Mouse (Mus musculus) brain, embryonic 14.5 days (tissue): ENCODE data around the gene Sox2. TPM values are rescaled to one million over a fixed set of nuclear protein-coding genes. Genes with fewer than 3 reads are reported as not detected.

Experiments used
- DNase-seq: peaks from one replicate; pipeline ENCODE4 v3.0.0-alpha.2; 2011; ENCODE audit warnings: low read depth
- CTCF ChIP-seq: fragments of 200-500 bp; IDR thresholded peaks from 2 replicates; pipeline ENCODE4 v1.5.1; 2012; ENCODE audit warnings: inconsistent platforms, mild to moderate bottlenecking, moderate library complexity, borderline replicate concordance; ENCODE audit not compliant: insufficient read depth, insufficient read length; ENCODE audit errors: extremely low read depth
- POLR2A ChIP-seq: fragments of 200-500 bp; IDR thresholded peaks from 2 replicates; pipeline ENCODE4 v1.6.1; 2012; ENCODE audit warnings: mild to moderate bottlenecking, inconsistent platforms, borderline replicate concordance; ENCODE audit not compliant: poor library complexity, insufficient read depth, insufficient read length, severe bottlenecking; ENCODE audit errors: extremely low read depth
- polyA plus RNA-seq: library from polyadenylated mRNA; depleted of rRNA; stranded (reverse); fragments of >200 nt; gene quantifications from 2 replicates; pipeline ENCODE4 v1.2.3, GENCODE M21; 2012

The Sox2 gene
- polyA plus RNA-seq, 1 experiment: 101 TPM

DNA sequence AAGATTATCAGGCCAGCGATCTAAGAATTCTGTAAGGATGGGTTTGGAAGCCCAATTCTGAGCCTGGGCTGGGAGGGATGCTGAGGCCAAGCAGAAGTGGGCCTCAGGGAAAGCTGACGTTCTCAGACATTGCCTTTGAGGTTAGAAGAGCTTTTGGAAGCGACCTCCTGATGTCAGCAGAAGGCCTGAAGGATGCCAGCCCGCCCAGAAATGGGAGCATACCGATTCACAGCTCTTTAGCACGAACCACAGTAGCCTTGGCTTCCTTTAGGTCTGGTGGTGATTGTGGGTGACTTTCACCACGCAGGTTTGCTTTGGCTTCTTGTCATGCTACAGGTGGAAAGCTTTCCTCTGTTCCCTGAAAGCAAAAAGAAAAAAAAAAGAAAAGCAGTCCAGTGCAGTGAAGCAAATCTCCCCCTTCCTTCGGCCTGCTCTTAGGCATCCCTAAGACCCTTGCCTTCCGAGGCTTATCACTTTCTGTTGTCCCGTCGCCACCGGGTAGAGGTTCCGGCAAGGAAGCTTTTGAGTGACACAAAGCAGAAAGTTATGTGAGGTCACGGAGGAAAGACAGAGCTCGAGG, 6.6 kb upstream of the Sox2 start:
- peak; percentile 57 for DNase-seq
- no peak for TF ChIP-seq CTCF
- no peak for TF ChIP-seq POLR2A

DNA sequence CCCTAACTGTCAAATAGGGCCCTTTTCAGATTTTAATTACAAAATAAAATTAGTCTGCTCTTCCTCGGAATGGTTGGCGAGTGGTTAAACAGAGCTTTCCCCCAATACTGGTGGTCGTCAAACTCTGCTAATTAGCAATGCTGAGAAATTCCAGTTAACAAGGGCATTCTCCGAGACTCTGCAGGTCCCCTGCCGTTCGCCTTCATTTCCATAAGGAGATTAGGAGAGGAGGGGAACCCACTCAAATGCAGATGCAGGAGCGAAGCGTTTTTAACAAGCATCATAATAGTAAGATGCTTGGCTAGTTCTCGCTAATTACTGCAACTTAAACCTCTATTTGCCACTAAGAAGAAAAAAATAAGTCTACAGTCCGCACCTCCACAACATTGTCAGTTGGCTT, 4.0 kb upstream of the Sox2 start:
- TF ChIP-seq POLR2A: no peak
- TF ChIP-seq CTCF: no peak
- peak; percentile 97 for DNase-seq

DNA sequence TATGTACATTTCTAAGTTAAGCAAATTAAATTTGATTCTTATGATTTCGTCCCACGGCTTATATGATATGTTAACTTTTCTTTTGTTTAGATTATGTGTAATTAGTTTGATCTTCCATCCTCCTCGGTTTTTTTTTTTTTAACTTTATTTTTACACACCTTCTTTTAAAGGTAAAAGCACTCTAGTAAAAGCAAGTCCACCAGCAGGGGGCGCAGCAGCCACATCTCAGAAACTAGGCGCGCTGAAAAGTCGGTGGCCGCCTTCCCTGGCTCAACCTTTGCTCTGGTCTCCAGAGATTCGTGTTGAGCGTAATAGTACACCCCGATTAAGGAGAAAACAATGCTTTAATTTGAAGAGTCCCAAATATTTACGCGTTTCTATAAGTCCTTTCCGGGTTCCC, 2.5 kb upstream of the Sox2 start:
- TF ChIP-seq POLR2A (no peak), CTCF (peak; percentile 75)
- DNase-seq: peak; percentile 94

DNA sequence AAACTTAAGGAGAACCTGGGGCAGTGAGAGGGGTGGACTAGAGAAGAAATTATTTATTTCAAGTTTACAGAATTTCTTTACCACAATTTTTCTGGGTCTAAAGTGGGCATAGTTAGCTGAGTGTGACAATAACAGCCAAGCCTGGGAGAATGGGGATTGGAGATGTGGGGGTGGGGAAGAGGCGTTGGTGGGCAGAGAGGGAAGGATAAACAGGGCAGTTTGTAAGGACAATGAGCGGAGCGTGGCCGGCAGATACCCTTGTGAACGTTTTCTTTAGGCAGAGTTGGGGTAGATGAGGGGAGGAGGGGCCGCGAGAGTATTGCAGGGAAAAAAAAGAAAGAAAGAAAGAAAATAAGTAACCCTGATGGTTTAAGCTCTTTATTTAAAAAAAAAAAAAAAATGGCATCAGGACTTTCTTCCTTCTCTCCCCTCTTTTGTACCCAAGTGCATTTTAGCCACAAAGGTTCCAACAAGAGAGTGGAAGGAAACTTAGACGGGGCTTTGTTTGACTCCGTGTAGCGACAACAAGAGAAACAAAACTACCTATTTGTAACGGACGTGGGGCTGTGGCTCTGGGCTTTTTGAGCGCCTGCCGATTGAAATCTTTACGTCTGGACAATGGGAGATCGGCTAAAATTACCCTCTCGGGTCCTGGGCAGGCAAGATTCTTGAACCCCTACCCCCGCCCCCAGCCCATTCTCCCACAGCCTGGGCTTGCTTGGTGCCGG, 1.9 kb upstream of the Sox2 start:
- TF ChIP-seq CTCF: no peak
- no peak for TF ChIP-seq POLR2A
- DNase-seq: peak; percentile 83

DNA sequence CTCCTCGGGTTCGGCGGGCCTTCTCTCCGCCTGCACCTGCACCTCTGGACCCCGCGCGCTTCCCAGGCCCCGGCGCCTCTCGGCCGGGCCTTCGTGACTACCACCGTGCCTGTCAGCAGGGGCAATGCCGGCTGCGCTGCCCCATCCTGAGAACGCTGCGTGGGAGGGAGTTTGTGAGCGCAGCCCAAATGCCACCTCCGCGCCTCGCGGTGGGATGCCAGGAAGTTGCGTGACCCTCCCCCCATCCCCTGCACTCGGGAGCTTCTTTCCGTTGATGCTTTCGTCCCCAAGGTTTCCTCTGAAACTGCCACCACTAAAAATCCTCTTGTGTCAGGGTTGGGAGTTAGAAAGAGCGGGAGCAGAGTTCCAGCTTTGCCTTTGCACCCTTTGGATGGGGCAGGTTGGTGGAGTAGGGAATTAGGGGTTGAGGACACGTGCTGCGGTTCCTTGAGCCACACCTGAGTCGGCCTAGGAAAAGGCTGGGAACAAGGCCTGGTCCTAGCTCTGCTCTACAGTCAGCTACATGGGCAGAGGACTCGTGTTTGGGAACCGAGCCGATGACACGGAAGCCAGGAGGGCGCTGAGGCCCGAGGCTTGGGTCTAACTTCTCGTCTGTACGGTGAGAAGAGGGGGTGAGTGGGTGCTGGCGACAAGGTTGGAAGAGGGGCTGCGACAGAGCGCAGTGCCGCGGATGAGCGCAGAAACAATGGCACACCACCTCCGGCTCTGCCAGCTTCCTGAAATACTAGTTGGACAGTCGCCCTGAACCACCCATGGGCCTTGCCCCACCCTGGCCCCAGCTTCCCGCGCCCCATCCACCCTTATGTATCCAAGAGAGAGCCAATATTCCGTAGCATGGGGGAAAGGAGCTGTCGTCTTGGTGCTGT, 1.1 kb upstream of the Sox2 start:
- DNase-seq: peak; percentile 65
- TF ChIP-seq CTCF (no peak), POLR2A (no peak)

DNA sequence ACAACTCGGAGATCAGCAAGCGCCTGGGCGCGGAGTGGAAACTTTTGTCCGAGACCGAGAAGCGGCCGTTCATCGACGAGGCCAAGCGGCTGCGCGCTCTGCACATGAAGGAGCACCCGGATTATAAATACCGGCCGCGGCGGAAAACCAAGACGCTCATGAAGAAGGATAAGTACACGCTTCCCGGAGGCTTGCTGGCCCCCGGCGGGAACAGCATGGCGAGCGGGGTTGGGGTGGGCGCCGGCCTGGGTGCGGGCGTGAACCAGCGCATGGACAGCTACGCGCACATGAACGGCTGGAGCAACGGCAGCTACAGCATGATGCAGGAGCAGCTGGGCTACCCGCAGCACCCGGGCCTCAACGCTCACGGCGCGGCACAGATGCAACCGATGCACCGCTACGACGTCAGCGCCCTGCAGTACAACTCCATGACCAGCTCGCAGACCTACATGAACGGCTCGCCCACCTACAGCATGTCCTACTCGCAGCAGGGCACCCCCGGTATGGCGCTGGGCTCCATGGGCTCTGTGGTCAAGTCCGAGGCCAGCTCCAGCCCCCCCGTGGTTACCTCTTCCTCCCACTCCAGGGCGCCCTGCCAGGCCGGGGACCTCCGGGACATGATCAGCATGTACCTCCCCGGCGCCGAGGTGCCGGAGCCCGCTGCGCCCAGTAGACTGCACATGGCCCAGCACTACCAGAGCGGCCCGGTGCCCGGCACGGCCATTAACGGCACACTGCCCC, 586 bp downstream of the Sox2 start:
- peak; percentile 76 for DNase-seq
- TF ChIP-seq POLR2A: 0 out of 2 replicates have a peak, but pooled peaks have one; percentile 8
- TF ChIP-seq CTCF: no peak

DNA sequence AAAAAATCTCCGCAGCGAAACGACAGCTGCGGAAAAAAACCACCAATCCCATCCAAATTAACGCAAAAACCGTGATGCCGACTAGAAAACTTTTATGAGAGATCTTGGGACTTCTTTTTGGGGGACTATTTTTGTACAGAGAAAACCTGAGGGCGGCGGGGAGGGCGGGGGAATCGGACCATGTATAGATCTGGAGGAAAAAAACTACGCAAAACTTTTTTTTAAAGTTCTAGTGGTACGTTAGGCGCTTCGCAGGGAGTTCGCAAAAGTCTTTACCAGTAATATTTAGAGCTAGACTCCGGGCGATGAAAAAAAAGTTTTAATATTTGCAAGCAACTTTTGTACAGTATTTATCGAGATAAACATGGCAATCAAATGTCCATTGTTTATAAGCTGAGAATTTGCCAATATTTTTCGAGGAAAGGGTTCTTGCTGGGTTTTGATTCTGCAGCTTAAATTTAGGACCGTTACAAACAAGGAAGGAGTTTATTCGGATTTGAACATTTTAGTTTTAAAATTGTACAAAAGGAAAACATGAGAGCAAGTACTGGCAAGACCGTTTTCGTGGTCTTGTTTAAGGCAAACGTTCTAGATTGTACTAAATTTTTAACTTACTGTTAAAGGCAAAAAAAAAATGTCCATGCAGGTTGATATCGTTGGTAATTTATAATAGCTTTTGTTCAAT, 1.4 kb downstream of the Sox2 start:
- peak; percentile 61 for DNase-seq

DNA sequence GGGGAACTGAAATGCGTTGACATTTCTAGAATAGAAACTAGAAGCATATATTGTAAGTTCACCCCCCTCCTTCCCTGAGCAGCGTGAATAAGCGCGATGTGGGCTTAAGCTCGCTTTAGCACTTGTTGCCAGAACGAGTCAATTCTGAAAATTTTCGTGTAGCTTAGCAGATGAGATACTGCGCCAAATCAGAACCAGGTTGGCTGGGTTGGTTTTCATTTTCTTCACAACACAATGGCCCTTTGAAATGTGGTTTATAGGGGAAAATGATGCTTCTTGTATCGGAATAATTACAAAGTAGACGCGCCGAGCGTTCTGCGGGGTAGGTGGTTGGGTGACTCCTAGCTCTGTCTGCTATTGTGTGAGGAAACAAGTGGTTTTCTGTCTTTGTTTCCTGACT, 2.4 kb downstream of the Sox2 start:
- peak; percentile 82 for DNase-seq
- TF ChIP-seq CTCF: no peak
- TF ChIP-seq POLR2A: no peak

More for the DNA sequence above, 1.4 kb downstream of the Sox2 start:
- TF ChIP-seq POLR2A: no peak
- TF ChIP-seq CTCF: no peak

DNA sequence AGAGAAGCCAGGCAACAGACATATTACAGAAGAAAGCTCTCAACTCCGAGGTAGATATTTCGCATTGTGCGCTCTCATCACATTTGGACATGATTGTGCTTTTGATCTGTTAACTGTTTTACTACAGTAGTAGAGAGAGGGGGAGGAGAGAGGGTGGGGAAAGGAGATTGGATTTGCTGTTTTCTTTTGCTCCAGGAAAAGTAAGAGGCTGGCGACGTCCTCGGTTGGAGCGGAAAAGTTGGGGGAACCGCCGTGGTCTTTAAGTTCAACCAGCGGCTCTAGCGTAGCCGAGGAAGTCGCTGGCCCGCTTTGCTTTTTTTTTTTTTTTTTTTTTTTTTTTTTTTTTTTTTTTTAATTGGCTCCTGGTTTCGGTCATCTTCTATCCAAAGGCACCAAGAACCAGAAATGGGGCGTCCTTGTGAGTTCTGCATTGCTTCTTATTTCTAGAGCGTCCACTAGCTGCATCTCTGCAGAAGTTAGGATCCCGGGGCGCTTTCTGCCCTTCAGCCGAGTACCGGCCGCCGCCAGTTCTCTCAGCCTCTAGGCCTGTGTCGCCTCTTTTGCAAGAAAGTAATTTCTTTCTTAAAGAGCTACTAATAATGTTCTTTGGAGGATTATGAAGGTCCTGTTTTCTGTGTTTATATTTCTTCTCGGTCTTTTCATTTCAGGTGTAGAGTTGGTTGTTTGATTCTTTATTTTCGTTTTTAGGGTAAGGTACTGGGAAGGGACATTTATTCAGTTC, 3.2 kb downstream of the Sox2 start:
- TF ChIP-seq POLR2A (no peak), CTCF (no peak)
- peak; percentile 80 for DNase-seq

DNA sequence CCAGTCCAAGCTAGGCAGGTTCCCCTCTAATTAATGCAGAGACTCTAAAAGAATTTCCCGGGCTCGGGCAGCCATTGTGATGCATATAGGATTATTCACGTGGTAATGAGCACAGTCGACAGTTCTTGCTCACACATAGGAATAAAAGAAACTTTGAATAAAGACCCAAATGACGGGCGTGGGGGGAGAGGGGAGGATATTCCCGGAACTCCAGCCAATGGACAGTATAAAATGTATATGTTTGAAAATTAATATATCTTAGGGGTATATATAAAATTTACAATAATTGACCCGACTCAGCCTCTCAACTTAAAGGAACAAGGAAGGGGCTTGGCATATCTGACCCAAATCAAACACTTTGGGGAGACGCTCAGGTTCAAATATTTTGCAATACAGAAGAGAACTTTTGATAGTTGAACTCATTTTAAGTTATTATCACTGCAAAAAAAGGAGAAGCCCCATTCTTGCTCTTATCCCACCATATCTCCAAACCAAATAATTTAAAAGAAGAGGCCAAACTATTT, 3.8 kb downstream of the Sox2 start:
- no peak for TF ChIP-seq POLR2A
- TF ChIP-seq CTCF: no peak
- DNase-seq: peak; percentile 95

DNA sequence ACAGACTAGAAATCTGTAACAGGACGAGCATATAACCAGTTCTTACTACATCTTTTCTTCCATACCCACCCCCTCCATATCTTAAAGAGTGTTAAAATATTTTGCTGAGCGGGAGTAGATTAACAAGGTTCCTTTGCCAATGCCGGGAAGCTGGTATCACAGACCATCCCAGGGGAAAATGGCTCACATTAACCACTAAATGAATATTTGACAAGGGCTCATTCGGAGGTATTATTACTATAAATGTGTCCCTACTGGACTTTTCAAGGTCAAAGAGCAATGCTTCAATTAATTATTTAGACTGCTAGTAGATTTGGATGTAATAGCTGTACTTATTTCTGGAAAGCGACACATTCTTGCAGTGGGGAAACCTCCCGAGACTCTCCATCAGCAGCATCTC, 4.6 kb downstream of the Sox2 start:
- peak; percentile 72 for DNase-seq
- no peak for TF ChIP-seq CTCF
- no peak for TF ChIP-seq POLR2A
